Comparison of ENCODE assay signal across 10 mouse cellular contexts in genomic region chr4:117356223-117356622, GRCm38 (mm10).
A peak's percentile ranks its signal among the peaks of the same experiment; 100 is the strongest.
DNase-seq lines count a peak whose midpoint lies in the region; ATAC-seq lines count a peak whose summit lies in the region.
"Had no signal": no experiment of that assay in that cellular context is flagged by ENCODE, and none has a peak within 500 bp of the region (broad histone marks: within the 10 kb centered on the region; RNA-seq: fewer than 3 reads in every experiment).

No protein-coding gene starts in this region.

- 63% methylated on average over 2 of the region's 2 CpGs for WGBS in kidney, embryonic 14.5 days
- 45% methylated on average over 2 of the region's 2 CpGs for WGBS in heart, embryonic 16.5 days
- 42% methylated on average over 2 of the region's 2 CpGs for WGBS in stomach, embryonic 16.5 days

- H3K4me1 ChIP-seq in kidney, embryonic 14.5 days (ENCODE audit: control insufficient read depth, insufficient read depth, low read length) = 0 out of 2 replicates have a peak, but pooled peaks cover 2% of the 10 kb centered on the region
- peaks cover 6% of the 10 kb centered on the region; the same call in 1 of the 2 replicates for H3K4me1 ChIP-seq in heart, embryonic 16.5 days (ENCODE audit: control insufficient read depth, insufficient read depth, low read length)
- peaks cover 7% of the 10 kb centered on the region; the same call in 1 of the 2 replicates for H3K4me1 ChIP-seq in stomach, embryonic 16.5 days (ENCODE audit: control insufficient read depth, insufficient read depth, low read length)

- no peaks in the 10 kb centered on the region for H3K9me3 ChIP-seq in kidney, embryonic 14.5 days (ENCODE audit: control insufficient read depth, low read length)
- H3K9me3 ChIP-seq in heart, embryonic 16.5 days (replicated peaks; ENCODE audit: control insufficient read depth, low read length) = no peaks in the 10 kb centered on the region
- no peaks in the 10 kb centered on the region for H3K9me3 ChIP-seq in stomach, embryonic 16.5 days (replicated peaks; ENCODE audit: control insufficient read depth, low read length)

- no peak overlapping the region for H3K9ac ChIP-seq in kidney, embryonic 14.5 days (ENCODE audit: low read depth, low read length)
- H3K9ac ChIP-seq in heart, embryonic 16.5 days (ENCODE audit: low read length) = no peak overlapping the region
- no peak overlapping the region for H3K9ac ChIP-seq in stomach, embryonic 16.5 days (ENCODE audit: low read length)
- H3K9ac ChIP-seq: liver, embryonic 14.5 days had no signal

- no peak overlapping the region for H3K4me3 ChIP-seq in kidney, embryonic 14.5 days (ENCODE audit: low read length)
- no peak overlapping the region for H3K4me3 ChIP-seq in heart, embryonic 16.5 days (ENCODE audit: low read length)
- no peak overlapping the region for H3K4me3 ChIP-seq in stomach, embryonic 16.5 days (replicated peaks; ENCODE audit: low read length)

- no peak for ATAC-seq in kidney, embryonic 14.5 days (ENCODE audit: low FRiP score, low TSS enrichment)
- peak; percentile 49 for ATAC-seq in heart, embryonic 16.5 days (replicated peaks; ENCODE audit: extremely low read depth, insufficient read depth, low FRiP score)
- ATAC-seq in stomach, embryonic 16.5 days (ENCODE audit: insufficient read depth, low FRiP score) = no peak
- no peak for ATAC-seq in cerebellum, adult (ENCODE audit: insufficient number of reproducible peaks, low FRiP score, low TSS enrichment)

- no peak overlapping the region for H3K4me2 ChIP-seq in kidney, embryonic 14.5 days (replicated peaks; ENCODE audit: low read depth, low read length)
- no peak overlapping the region for H3K4me2 ChIP-seq in heart, embryonic 16.5 days (ENCODE audit: low read depth, low read length)
- no peak overlapping the region for H3K4me2 ChIP-seq in stomach, embryonic 16.5 days (ENCODE audit: low read depth, low read length)

- no peaks in the 10 kb centered on the region for H3K36me3 ChIP-seq in kidney, embryonic 14.5 days (ENCODE audit: control insufficient read depth, insufficient read depth, low read length)
- no peaks in the 10 kb centered on the region for H3K36me3 ChIP-seq in heart, embryonic 16.5 days (ENCODE audit: control insufficient read depth, insufficient read depth)
- H3K36me3 ChIP-seq in stomach, embryonic 16.5 days (ENCODE audit: control insufficient read depth, insufficient read depth, low read length) = no peaks in the 10 kb centered on the region

- DNase-seq in kidney, adult 9 months = peak; percentile 6
- DNase-seq in thymus, postnatal 25 days = peak; percentile 8
- DNase-seq in thymus, postnatal 4 days = no peak
- DNase-seq in cerebellum, adult 9-11 months = no peak
- DNase-seq: right cerebral cortex, adult 18-20 months had no signal

- no peak overlapping the region for H3K27ac ChIP-seq in kidney, embryonic 14.5 days (ENCODE audit: low read depth, low read length)
- H3K27ac ChIP-seq in heart, embryonic 16.5 days (ENCODE audit: low read length) = peak overlapping the region; percentile 7; the same call in 1 of the 2 replicates
- peak overlapping the region; percentile 54; the same call in 1 of the 2 replicates for H3K27ac ChIP-seq in stomach, embryonic 16.5 days (ENCODE audit: low read length)
- H3K27ac ChIP-seq: liver, embryonic 14.5 days had no signal

- H3K27me3 ChIP-seq in kidney, embryonic 14.5 days (ENCODE audit: control insufficient read depth, insufficient read depth, low read length) = peaks cover 27% of the 10 kb centered on the region
- no peaks in the 10 kb centered on the region for H3K27me3 ChIP-seq in heart, embryonic 16.5 days (ENCODE audit: control insufficient read depth, insufficient read depth, low read length)
- no peaks in the 10 kb centered on the region for H3K27me3 ChIP-seq in stomach, embryonic 16.5 days (ENCODE audit: control insufficient read depth, insufficient read depth, low read length)

Comparison
In these comparisons a context has a peak if more than half of its experiments do, and no peak if none do; other contexts are left out.
1. DNase-seq: peak in kidney, adult 9 months (single experiment) and thymus, postnatal 25 days (single experiment); none in thymus, postnatal 4 days (single experiment) and cerebellum, adult 9-11 months (single experiment).